Mouse (Mus musculus): ENCODE measurements at regions not wholly inside any gene's neighbourhood (a gene's known extent, or its start where the extent isn't known, plus 50 kb on each side); places are given as distances from the start of the nearest gene placed in this dataset.
A peak's percentile ranks its signal among the peaks of the same experiment; 100 is the strongest.

DNA sequence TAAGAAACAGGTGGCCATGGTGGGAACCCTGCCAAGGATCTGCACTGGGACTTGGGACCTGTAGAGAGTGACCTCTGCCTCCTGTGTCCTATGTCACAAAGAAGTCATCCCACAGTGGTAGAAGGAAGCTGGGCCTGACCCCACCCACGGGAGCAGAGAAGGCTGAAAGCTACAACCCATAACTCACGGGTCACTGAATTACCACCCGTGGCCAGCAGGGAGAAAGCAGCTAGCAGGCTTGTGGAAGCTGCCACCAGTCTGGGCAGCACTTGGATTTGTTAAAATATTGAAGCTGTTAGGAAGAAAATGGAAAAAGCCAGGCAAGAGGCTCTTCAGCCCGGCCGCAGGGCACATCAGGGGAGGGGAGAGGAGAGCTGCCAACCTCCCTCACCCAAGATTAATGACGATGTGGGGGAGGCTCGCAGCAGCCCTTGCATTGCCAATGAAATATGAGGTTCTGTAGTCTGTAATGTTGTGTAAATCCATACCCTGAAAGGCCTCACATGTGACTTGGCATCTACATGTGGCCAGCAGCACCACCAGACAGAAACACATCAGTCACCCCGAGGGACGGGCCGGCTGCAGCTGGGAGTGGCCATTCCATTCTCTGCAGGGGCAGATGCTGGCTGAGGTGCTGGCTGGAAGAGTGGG is 94.5 kb downstream of the Olfm1 start:
- intact Hi-C loops (cut with DNase I) = no loop called here
- DNase-seq (ENCODE audit: low spot score in 2 of 2) = no peak

DNA sequence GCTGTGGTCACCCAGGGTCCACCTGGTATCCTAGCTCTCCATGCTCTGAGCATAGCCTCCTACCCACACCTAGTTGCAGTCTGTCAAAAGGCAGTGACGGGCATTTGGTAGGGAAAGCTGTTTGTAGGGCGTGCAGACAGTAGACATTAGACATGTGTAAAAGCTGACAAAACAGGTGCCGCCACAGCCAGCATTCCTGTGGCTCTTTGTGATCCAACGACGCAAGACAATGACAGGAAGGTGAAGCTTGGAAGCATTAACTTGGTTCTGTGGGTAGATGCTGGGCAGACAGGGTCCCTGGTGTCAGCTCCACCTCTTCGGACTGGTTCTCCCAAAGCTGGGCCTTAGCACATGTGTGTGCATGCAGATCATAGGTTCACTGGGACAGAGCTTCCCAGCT is 96.5 kb downstream of the Olfm1 start:
- intact Hi-C loops (cut with DNase I) = no loop called here
- no peak for DNase-seq (ENCODE audit: low spot score in 2 of 2)

- peak in 1 of 2 experiments; percentile 57 for DNase-seq (ENCODE audit: low spot score in 2 of 2)
- intact Hi-C loops (cut with DNase I) = no loop called here
Observed at GRCm38 (mm10) chr2:28289860-28290471, 97.2 kb downstream of the Olfm1 start.

GRCm38 (mm10) chr2:28294509-28294908 is 101.7 kb downstream of the Olfm1 start:
- DNase-seq (ENCODE audit: low spot score in 2 of 2) = no peak
- intact Hi-C loops (cut with DNase I) = no loop called here

GRCm38 (mm10) chr2:28296183-28296582 is 103.4 kb downstream of the Olfm1 start:
- intact Hi-C loops (cut with DNase I) = no loop called here

GRCm38 (mm10) chr2:28298738-28299137 is 105.9 kb downstream of the Olfm1 start:
- intact Hi-C loops (cut with DNase I) = no loop called here

More at GRCm38 (mm10) chr2:28296183-28296582, 103.4 kb downstream of the Olfm1 start:
- peak; percentile 31 to 62 for DNase-seq (ENCODE audit: low spot score in 2 of 2)

GRCm38 (mm10) chr2:28299346-28299745 is 106.6 kb downstream of the Olfm1 start:
- no peak for DNase-seq (ENCODE audit: low spot score in 2 of 2)
- intact Hi-C loops (cut with DNase I) = no loop called here

More at GRCm38 (mm10) chr2:28298738-28299137, 105.9 kb downstream of the Olfm1 start:
- peak in 1 of 2 experiments; percentile 85 for DNase-seq (ENCODE audit: low spot score in 2 of 2)

- intact Hi-C loops (cut with DNase I) = loop anchor here (10.0 kb wide), 1 partner anchor 237 kb away; no protein-coding TSS in a partner anchor
- no peak for DNase-seq (ENCODE audit: low spot score in 2 of 2)
Observed at GRCm38 (mm10) chr2:28301313-28301712, 108.5 kb downstream of the Olfm1 start.

DNA sequence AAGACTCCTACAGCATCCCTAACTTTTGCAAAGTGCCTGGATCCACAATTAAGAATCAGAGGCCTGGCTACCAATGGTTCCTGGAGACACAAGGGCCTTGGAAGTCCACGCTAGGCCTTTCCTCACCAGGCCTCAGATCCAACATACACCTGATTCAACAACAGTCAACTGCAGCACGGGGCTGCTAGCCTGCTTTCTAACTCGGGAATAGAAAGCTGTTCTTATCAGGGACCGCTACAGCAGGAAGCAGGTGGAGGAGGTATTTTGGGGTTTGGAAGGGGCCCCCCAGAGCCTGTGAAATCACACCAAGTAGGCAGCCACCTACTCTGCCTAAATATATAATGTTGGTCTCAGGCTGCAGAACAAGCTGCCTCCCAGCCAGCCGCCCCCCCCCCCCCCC is 111.1 kb downstream of the Olfm1 start:
- peak; percentile 59 to 96 for DNase-seq (ENCODE audit: low spot score in 2 of 2)
- intact Hi-C loops (cut with DNase I) = loop anchor here (1.0 to 10.0 kb wide), 6 partner anchors 32 to 239 kb away; no protein-coding TSS in a partner anchor

DNA sequence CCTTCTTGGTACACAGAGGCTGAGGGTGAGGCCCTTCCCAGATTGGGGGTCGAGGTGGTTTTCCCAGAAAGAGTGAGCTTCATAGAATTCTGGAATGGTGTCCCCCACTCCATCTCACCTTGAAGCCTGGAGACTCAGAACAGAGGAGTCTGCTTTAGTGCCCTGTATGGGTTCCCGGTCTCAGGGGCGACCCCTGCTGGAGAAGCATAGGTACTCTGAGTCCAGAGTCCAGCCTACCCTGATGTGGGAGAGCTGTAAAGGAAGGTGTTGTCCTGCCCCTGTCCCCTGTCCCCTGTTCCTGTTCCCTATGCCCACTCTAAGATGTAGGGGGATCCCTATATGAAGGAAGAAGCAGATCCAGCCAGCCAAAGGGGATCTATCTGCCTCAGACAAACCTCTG is 111.9 kb downstream of the Olfm1 start:
- DNase-seq (ENCODE audit: low spot score in 2 of 2) = peak; percentile 43 to 52
- intact Hi-C loops (cut with DNase I) = loop anchor here (1.0 to 10.0 kb wide), 6 partner anchors 32 to 240 kb away; no protein-coding TSS in a partner anchor

GRCm38 (mm10) chr2:28309122-28309521 is 116.3 kb downstream of the Olfm1 start:
- intact Hi-C loops (cut with DNase I) = loop anchor here (10.0 kb wide), 1 partner anchor 244 kb away; no protein-coding TSS in a partner anchor

GRCm38 (mm10) chr2:28312212-28312611 is 119.4 kb downstream of the Olfm1 start:
- intact Hi-C loops (cut with DNase I) = loop anchor here (1.0 to 2.0 kb wide), 2 partner anchors 67 to 86 kb away; no protein-coding TSS in a partner anchor

More at GRCm38 (mm10) chr2:28309122-28309521, 116.3 kb downstream of the Olfm1 start:
- no peak for DNase-seq (ENCODE audit: low spot score in 2 of 2)

GRCm38 (mm10) chr2:28325502-28325901 is 121.1 kb upstream of the Ppp1r26 start:
- DNase-seq (ENCODE audit: low spot score in 2 of 2) = no peak

More at GRCm38 (mm10) chr2:28312212-28312611, 119.4 kb downstream of the Olfm1 start:
- peak; percentile 69 to 95 for DNase-seq (ENCODE audit: low spot score in 2 of 2)

GRCm38 (mm10) chr2:28326056-28326455 is 120.5 kb upstream of the Ppp1r26 start:
- intact Hi-C loops (cut with DNase I) = no loop called here
- no peak for DNase-seq (ENCODE audit: low spot score in 2 of 2)

More at GRCm38 (mm10) chr2:28325502-28325901, 121.1 kb upstream of the Ppp1r26 start:
- intact Hi-C loops (cut with DNase I) = no loop called here

- intact Hi-C loops (cut with DNase I) = no loop called here
- no peak for DNase-seq (ENCODE audit: low spot score in 2 of 2)
Observed at GRCm38 (mm10) chr2:28326682-28327081, 119.9 kb upstream of the Ppp1r26 start.

- intact Hi-C loops (cut with DNase I) = no loop called here
- no peak for DNase-seq (ENCODE audit: low spot score in 2 of 2)
Observed at GRCm38 (mm10) chr2:28329130-28329529, 117.5 kb upstream of the Ppp1r26 start.

DNA sequence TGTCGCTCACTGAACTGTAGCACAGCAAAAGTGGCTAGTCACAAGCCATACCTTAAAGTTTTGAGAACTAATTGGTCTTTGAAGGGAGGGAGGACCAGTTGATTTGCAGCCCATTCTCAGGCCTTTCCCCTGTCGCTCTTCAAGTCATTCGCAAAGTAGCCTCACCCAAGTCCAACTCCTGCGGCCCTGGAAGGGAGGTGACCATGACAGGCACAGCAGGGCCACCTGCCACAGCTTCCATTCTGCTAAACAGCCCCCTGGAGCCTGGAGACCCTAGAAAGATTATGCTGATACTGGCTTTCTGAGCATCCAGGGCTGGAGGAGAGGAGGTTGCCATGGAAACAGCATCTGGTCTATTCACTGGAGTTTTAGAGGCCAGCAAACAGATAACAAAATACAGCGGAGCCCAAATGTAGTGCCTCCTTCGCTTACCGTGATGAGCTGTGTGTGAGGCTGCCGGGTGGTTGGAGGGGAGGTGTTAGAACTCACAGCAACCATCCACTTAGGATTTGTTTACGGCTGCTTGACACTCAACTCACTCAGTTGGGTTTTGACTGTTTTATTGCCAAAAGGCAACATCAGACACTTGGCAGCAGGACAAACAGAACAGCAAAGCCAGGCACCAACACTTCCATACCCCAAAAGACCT is 111.3 kb upstream of the Ppp1r26 start:
- peak; percentile 52 to 61 for DNase-seq (ENCODE audit: low spot score in 2 of 2)

GRCm38 (mm10) chr2:28335810-28336209 is 110.8 kb upstream of the Ppp1r26 start:
- DNase-seq (ENCODE audit: low spot score in 2 of 2) = no peak
- intact Hi-C loops (cut with DNase I) = no loop called here

More for the DNA sequence above, 111.3 kb upstream of the Ppp1r26 start:
- intact Hi-C loops (cut with DNase I) = no loop called here

- intact Hi-C loops (cut with DNase I) = no loop called here
- no peak for DNase-seq (ENCODE audit: low spot score in 2 of 2)
Observed at GRCm38 (mm10) chr2:28336349-28337309, 110.0 kb upstream of the Ppp1r26 start.

Measured in left cerebral cortex, postnatal 25 days (tissue).